Mouse (Mus musculus) ovary, adult 18-20 months (tissue): ENCODE measurements around the gene Grik3.

Experiments used
- DNase-seq: peaks from one replicate; pipeline ENCODE4 v3.0.0; 2022; ENCODE audit warnings: low spot score, mixed read lengths

The Grik3 gene

DNA sequence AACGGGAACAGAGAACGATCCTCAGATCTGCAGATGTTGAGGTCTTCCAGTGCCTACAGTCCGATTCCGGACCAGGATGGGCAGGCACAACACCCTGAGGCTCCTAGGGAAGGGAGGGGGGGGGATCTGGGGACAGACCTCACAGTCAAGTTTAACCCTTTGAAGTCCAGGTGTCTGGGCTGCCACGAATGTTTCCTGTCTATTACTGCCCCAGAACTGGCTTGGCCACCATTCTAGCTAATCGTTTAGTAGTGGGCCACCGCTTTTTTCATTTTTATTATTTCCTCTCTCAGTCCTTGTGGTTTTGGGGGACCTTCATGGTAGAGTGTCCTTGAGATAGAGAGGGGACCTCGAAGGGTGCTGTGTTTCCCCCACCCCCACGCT, 1.6 kb downstream of the Grik3 start:
- DNase-seq: no peak

DNA sequence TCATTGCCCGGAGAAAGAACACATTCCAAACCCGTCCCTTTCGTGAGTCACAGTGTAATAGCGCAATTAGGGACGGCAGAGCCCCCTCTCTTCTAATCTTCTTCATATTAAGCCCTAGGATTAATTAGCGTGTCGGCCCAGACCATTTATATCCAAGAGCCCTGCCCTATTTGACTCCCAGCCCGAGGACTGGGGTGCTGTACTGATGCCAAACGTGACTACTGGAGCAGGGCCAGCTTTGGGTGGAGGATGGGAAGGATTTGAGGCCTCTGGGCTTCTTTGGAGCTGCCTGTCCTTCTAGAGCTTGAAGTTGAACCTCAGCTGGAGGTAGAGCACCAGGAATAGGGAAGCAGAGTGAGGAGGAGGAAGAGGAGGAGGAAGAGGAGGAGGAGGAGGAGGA, 2.2 kb downstream of the Grik3 start:
- no peak for DNase-seq

DNA sequence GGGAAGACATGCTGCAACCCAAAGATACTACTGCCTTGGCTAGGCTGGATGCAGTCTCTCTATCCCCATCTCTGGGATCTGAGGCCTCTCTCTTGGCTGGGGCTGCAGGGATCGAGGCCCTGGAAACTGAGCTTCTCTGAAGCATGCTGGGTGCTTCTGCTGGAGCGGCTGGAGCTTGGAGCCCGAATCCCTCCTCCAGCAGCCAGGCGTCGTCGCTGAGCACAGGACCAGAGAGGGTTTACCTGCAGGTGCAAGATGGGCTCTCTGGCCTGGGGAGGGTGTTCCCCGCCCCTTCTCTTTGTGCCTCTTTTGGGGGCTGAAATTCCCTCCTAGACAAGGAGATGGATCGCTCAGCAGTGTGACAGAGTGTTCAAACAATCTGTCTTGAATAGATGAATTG, 2.6 kb downstream of the Grik3 start:
- DNase-seq: no peak

DNA sequence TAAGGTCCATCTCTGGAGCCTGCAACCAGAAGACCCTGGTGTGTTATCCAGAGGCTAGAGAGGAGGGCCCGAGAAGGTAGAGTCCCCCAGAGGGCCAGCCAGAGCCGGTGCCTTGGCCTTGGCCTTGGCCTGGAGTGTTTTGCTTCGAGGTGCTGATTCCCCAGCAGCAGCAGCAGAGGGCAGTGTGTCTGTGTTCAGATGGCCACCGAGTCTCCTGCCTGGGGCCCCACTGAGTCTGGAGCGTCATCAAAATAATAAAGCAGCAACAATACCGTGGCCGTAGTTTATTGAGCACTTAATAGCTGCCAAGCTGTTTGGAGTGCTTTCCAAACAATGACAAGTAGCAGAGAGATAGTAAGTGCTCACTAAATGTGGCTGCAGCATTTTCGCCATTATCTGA, 5.0 kb downstream of the Grik3 start:
- DNase-seq: no peak

DNA sequence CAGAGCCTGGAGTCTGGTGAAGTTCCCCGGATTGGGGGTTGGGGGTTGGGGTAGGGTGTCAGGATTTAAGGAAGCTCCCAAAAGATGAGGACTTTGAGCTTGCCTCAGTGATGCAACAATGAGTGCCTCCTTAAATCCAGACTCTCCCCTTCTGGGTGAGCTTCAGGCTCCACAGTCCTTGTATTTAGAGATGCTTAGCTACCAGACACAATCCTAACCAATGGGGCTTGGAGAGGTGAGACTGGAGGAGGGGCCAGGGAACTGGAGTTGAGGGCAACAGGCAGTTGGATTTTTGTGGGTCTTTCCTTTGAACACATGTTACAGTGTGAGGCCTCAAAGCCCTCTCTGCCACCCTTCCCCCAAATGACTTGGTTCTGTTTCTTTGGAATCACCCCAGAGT, 6.5 kb downstream of the Grik3 start:
- DNase-seq: no peak

DNA sequence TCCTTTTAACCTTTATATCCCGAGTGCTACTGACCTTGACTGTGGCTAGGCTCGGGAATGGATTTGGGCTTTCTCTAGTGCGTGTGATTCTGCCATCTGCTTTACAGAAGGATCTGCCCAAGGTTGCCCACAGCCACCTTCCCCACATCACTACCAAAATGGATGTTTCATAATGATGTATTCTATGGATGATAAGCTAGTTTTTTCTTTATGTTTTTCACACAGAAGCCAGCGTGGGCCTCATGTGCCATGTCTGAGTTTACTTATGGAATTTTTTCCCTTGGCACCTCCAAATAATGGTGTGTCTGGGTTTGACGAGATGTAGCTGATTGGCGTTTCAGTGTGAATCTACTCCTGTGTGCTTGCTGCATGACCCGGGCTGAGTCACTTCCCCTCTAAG, 7.0 kb downstream of the Grik3 start:
- no peak for DNase-seq

DNA sequence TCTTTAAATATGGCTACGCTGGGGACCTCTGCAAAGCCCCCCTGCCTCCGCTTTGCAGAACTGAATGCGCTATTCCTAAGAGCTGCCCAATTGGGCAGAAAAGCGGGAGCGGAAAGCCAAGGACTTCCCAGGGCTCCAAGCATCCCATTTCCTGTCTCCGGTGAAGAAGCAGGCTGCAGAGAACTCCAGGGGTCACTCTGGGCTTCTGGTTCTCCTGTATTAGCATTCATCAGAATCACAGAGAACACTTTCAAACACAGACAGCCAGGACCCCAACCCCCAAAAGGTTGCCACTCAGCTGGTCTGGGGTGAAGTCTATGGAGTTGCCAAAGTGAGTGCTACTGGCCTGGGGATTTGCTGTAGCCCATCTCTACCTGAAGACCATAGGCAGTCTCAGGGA, 8.4 kb downstream of the Grik3 start:
- no peak for DNase-seq

DNA sequence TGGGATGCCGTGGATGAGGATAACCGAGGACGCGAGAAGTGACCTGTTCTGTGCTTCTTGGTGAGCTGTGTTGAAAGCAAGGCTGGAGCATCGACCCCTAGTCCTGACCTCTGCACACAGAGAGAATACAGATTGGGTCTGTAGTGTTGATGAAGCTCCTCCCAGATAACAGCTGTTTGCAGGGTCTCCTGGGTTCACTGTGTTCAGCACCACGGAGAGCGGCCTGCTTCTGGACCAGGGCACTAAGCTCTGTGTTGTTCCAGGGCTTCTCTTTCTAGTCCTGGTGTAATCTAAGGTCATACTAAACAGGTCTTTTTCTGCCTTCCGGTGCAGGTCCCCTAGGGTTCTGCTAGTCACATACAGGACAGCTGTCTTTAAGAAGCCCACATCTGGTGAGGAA, 12.4 kb downstream of the Grik3 start:
- peak; percentile 12 for DNase-seq

DNA sequence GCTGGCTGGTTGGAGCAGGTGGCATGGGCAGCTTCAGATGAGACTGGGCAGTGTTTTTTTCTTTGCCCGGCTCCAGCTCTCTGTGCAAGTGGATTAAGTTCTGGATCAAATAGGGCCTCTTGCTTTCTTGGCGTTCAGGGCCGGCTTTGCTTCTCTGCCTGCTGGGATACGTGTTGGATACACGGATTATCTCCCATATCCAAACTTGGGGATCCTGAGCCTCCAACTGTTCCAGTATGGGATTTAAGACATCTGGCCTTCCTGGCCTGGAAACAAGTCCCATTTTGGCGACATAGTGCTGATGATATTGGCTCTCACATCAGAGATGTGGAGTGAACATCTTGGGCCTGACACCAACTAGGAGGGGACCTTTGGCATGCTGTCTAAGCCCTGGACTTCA, 21.9 kb downstream of the Grik3 start:
- no peak for DNase-seq

DNA sequence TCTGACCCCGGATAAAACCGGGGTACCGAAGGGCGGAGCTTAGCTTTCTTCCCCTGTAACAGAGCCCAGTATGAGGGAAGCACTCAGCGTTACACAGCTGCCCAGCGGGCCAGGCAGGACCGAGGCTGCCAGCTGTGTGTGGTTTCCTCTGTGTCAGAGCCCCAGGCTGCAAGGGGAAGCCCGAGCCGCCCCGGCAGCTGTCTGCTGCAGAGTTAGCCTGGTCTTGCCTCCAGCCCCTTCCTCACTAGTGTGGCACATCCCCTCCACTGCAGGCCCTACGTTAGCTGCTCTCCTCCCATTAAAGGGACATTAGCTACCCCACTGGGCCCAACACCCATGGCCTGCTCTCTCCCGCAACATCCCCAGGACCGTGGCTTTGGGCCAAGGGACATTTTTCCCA, 25.1 kb downstream of the Grik3 start:
- no peak for DNase-seq

DNA sequence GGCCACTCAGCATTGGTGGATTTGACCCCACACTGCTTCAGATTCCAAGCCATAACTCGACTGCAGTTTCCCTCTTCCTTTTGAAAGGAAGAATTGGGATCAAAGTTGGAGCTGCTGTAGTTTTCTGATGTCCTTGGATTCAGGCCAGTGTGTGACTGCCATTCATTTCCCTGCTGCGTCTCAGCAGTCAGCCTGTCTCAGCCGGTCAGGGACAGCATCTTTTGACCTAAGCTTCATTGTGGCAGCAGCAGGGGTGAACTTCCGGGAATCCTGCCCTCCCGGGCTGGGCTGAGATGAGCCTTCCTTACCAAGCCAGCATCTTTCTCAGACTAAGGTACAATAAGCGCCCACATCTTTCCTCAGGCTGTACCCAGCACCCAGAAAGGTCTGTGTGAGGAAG, 26.1 kb downstream of the Grik3 start:
- no peak for DNase-seq

DNA sequence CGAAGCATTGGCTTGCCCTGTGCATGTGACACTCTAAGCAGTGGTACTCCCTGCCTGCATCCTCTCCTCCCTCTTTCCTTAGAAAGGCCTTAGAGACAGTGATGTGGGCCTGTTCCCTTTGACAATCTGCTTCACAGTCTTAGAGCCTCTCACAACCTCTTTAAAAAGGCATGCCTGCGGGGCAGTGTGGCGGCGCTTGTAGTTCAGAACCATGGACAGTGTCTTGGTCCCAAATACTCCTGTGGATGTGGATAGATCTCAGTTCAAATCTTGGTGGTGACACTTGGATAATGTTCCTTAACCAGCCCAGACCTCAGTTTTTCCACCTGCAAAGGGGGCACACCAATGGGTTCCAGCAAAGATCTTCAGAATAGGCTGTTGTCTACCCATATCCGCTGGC, 28.4 kb downstream of the Grik3 start:
- no peak for DNase-seq

DNA sequence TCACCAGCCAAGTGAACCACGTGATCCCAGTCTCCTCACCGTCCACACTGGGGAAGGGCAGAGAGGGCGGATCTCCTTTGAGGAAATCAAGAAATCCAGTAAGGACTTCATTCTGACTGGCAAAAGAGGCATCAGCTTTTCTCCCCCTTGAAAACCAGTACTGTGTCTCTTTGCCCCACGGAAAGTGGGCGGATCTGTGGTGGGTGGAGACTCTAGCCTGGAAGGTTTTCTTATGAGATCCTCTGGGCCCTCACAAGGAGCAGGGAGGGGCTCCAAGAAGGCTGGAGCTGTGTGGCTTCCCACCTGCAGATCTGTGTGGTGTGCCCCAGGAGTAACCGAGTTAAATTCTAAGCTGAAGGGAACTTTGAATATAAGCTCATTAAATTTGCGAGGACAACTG, 32.4 kb downstream of the Grik3 start:
- no peak for DNase-seq

DNA sequence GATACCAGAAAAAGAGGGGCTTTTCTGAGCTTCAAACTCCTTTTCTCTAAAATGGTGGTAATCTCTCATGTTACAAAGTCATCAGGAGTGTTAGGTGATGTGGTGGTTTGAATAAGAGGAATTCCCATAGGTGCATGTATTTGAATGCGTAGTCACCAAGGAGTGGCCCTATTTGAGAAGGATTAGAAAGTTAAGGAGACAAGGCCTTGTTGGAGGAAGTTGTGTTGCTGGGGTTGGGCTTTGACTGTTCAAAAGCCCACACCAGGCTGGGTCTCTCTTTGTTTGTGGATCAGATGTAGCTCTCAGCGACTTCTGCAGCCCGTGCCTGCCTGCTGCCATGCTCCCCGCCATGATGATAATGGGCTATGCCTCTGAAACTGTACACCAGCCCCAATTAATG, 34.8 kb downstream of the Grik3 start:
- no peak for DNase-seq

DNA sequence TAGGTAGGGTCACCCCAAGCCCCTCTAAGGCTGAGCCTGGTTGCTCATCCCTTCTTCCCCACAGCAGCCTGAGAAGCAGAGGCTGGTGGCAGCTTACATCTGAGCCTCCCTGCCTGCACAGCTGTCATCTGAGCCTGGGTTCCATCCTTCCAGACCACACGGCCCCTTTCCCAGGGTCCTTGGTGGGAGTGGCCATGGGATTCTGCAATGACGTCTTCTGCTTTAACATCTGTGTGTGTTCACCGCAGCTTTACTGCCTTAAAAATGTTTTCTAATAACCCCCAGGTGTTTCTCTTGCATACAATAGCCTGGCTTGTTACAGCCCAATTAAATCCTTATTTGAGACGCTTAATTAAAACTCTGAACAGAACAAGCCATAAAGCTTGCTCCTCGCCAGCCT, 35.9 kb downstream of the Grik3 start:
- DNase-seq: no peak

DNA sequence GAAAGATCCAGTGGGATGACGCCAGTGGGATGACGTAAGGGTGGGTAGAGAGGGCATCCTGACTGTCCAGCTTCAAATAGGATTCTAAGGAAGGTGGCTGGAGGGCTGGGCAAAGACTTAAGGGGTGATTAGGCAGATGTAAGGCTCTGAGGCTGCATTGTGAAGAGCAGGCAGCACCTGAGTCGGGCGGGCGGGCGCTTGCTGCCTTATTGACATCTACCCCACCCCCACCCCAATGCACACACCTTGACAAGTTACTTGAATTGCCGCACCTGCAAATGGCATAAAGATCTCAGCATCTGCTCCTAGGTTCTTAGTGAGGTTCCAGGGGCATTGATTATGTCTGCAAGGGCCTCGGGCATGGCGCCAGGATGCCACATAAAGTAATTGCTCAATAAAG, 43.5 kb downstream of the Grik3 start:
- no peak for DNase-seq

DNA sequence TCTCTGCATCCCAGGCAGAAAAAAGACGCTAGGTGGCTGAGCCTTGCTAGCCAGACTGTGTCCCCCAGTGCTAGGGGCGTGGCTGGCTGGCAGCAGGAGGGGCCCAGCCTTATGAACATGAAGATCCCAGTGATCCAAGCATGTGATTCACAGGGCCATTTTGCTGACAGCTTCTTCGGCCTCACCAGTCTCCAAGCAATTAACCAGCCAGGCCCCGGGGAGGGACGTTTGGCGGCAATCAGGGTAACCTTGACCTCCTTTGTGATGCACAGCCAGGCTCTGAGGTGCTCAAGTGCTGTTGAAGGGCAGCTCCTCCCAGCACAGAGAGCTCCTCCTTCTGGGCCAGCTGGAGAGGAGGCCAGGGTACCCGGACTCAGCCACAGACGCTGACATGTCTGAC, 43.9 kb downstream of the Grik3 start:
- DNase-seq: peak; percentile 29

DNA sequence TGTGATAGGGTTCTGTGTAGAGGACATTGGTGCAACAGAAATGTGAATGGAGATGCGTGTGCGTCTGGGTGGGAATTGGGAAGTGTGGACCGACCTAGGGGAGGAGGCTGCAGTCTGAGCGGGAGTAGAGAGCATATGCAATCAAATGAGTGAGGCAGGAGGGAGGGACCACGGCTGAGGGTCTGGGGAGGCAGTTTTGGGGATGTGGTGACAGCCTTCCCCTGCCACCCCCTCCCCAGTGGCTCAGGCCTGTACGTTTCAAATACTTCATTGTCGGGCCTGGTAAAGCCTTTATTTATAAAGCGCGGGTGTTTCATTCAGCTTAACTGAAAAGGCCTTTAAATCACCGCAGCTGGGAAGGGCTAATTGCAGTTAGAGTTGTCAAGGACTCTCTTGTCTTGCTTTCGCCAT, 44.5 kb downstream of the Grik3 start:
- DNase-seq: no peak

DNA sequence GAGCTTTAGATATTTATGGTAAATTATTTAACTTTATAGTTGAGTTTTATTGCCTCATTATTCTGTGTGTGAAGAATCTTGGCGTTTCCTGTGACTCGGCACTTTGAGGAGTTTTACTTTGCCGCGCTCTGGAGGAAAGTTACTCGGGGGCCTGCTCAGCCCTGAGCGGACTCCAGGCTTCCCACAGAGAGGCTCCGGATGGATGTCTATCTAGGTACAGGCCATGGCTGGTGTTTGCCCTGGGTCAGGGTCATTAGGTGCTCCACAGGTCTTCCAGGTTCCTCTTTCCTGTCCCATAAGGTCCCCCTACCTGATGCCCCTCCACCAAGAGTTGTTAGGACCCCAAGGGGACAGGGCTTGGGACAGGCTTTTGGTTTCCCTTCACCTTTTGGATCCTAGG, 45.0 kb downstream of the Grik3 start:
- DNase-seq: no peak

DNA sequence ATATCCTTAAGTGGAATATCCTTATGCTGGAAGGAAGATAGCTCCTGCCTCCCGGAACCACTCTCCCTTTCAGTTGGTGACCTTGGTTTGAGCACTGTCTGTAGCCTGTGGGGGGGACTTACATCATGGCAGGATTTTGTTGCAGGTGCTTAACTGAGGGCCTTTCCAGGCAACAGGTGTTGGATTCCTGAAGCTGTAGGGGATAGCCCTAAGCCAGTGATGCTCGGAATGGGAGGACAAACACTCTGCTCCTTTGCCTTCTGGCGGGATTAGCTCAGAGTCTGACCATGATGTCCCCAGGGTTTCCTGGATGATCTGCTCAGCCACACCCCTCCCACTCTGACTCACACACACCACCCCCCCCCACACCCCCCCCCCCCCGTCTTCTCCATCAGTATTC, 45.5 kb downstream of the Grik3 start:
- DNase-seq: no peak

DNA sequence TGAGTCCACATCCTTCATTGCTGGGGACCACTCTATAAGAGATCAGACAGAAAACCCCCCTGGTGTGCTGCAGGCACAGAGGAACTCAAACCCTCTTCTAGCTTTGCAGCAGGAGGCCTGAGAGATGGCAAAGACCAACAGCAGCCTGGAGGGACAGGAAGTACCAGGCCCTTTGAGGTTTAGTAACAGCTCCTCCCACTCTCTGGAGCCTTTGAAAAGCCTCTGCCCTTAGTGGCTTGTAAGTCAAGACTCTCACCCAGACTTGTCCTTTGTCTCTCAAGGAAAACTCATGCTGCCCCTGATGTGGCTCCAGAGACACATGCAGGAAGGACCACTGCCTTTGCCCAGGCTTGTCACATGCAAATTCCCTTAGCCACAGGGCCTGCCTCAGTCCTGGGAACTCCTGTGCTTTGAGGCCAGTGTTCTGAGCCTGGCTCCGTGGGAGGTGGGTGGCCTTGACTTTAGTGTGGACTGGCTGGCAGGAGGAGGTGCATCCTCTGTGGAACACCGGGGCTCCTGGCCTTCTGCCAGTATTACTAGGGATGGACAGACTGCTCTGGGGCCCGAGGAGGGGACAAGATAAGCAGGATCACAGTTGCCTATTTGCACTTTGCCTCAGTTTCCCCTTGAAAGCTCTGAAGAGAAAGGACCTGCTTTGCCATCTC, 47.9 kb downstream of the Grik3 start:
- no peak for DNase-seq

DNA sequence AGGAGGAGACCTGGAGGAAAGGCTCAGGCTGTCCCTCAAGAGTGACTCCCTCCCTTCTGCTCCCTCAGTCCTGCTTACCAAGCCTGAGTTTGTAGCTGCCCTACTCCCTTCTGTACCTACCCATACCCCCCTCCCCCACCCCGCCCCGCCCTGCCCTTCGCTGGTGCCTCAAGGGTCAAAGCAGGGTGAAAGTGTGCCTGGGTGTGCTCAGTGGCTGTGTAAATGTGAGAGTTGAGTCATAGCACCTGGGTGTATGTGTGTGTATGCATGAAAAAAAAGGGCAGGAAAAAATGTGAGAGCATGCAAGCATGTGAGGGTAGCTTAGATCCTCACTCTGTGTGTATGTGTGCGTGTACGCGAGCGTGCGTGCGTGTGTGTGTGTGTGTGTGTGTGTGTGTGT, 49.1 kb downstream of the Grik3 start:
- DNase-seq: no peak

DNA sequence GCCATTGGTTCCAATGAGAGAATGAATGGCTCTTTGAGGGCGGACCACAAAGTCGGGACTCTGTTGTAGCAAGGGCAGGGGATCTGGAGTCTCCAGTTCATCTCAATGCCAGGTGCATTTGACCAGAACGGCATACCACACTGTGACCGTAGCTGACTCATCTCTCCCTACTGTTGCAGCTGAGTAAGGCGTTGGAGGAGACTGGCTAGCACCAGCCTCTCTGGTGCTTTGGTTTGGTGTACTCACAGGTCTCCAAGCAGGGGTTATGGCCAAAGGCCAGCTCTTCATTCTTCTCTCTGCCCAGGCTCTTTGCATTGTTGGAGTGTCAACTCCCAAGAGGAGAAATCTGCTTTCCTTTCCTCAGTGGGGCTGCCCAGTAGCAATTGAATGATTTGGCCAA, 52.7 kb downstream of the Grik3 start:
- DNase-seq: no peak

DNA sequence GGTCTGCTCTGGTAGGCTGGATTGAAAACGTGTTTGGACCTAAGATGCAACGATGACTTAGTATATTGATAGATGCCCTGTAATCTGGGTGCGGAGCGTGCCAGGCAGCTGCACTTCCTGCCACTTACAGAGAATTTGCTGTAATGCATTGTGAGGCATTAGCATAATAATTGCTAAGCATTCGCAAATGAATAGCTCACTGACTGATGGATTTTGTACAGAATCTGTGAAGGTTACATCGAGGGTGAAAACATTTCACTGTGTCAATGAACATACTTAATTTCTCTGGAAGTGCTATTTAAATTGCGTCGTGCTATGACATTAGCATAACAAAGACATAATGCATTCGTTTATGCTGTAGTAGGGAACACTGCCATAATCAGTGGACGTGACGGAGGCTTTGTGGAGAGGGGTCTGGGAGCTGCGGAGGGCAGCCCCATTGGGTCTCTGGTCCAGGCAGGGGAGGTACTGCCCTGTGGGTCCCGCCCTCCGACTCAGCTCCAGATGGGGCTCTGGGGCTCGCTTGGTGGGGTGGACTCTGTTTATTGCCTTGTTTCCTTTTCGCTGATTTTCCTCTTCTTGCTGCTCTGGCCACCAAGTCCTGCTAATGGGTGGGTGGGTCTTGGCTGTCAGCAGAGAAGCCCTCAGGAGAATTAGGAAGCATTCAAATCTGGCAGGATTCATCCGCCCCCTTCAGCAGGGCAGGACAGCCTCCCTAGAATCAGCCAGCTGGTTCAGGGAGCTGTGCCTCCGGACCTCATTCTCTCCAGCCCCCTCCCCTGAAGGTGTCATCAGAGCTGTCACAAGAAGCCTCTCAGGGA, 54.7 kb downstream of the Grik3 start:
- no peak for DNase-seq
